Mouse (Mus musculus) heart, adult 2 months (tissue): ENCODE data around the gene Fam163a. TPM values are rescaled to one million over a fixed set of nuclear protein-coding genes. Genes with fewer than 3 reads are reported as not detected.

ENCODE experiments used
- DNase-seq, 2 experiments: peaks; one replicate each; pipeline ENCODE4 v3.0.0; 2021
- H3K27ac ChIP-seq: fragments of 200-600 bp; 2 replicates; pipeline ENCODE4 v1.8.1; 2022
- H3K27me3 ChIP-seq: fragments of 200-500 bp; 2 replicates; pipeline ENCODE4 v1.6.1; 2012; ENCODE audit warnings: mild to moderate bottlenecking, low read length, inconsistent platforms, mixed read lengths; ENCODE audit not compliant: control insufficient read depth, insufficient read depth
- H3K36me3 ChIP-seq: fragments of 200-500 bp; 2 replicates; pipeline ENCODE4 v1.6.1; 2012; ENCODE audit warnings: low read length, inconsistent platforms; ENCODE audit not compliant: control insufficient read depth, insufficient read depth
- H3K4me1 ChIP-seq: fragments of 200-500 bp; 2 replicates; pipeline ENCODE4 v1.6.1; 2011; ENCODE audit warnings: low read length; ENCODE audit not compliant: control insufficient read depth, insufficient read depth
- H3K4me3 ChIP-seq: fragments of 200-600 bp; 2 replicates; pipeline ENCODE4 v1.8.1; 2022
- H3K79me2 ChIP-seq: fragments of 200-500 bp; replicated peaks from 2 replicates; pipeline ENCODE4 v1.6.1; 2012; ENCODE audit warnings: mild to moderate bottlenecking, inconsistent platforms, low read length, moderate library complexity, mixed read lengths; ENCODE audit not compliant: control insufficient read depth, insufficient read depth
- H3K9ac ChIP-seq: fragments of 200-500 bp; 2 replicates; pipeline ENCODE4 v1.6.1; 2012; ENCODE audit warnings: low read depth, mild to moderate bottlenecking, control low read depth, inconsistent platforms, low read length, mixed read lengths
- CTCF ChIP-seq: fragments of 200-600 bp; IDR thresholded peaks from 2 replicates; pipeline ENCODE4 v1.8.1; 2022; ENCODE audit warnings: antibody characterized with exemption, mild to moderate bottlenecking, moderate library complexity
- EP300 ChIP-seq: fragments of 200-500 bp; IDR thresholded peaks from 2 replicates; pipeline ENCODE4 v1.6.1; 2011; ENCODE audit warnings: low read depth, low read length, control low read depth; ENCODE audit not compliant: insufficient read depth
- POLR2A ChIP-seq: fragments of 200-500 bp; IDR thresholded peaks from 2 replicates; pipeline ENCODE4 v1.6.1; 2011; ENCODE audit warnings: mild to moderate bottlenecking, low read depth, low read length, control low read depth; ENCODE audit not compliant: insufficient read depth
- WGBS: fragments of 180-500 bp; shearing (Covaris S2); methylation state at CpG from one replicate; pipeline ENCODE4 v1.1.7; 2018; 5-methylcytosine and 5-hydroxymethylcytosine counted together
- intact Hi-C: fragments of 180-260 bp; cut with DNase I; formaldehyde crosslinking; loops from one replicate; pipeline ENCODE4 v1.15.1; 2025
- polyA plus RNA-seq: library from polyadenylated mRNA; depleted of rRNA; stranded (reverse); fragments of >200 nt; gene quantifications from 2 replicates; pipeline ENCODE4 v1.2.3, GENCODE M21; 2012; rRNA removed
- total RNA-seq, 2 experiments: library from RNA; stranded (reverse); gene quantifications; 2 replicates each; pipeline ENCODE4 v1.2.3; 2021

The Fam163a gene
- total and polyA plus RNA-seq, 3 experiments = 0.23 TPM; not detected in 2

DNA sequence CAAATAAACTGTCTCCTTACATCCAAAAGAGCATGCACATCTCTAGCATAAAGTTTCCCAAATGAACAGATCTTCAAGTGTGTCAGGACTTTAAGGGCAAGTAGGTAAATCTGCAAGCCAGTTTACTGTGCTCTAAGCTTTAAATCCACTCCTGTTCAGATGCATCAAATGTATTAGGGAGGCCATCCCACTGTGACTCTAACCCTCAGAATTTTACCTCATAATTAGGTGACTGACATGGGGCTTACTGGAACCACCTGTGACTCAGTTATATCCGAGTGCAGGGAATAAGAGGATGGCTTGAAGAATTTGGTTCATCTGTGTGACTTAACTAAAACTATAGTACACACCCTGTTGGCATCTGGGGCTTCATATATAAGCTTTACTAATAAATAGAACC, 170.2 kb downstream of the Fam163a start:
- Histone ChIP-seq H3K79me2 (peaks cover 4% of the 10 kb centered on the region), H3K4me1 (peaks cover 2% of the 10 kb centered on the region), H3K4me3 (peak overlapping the region; percentile 89), H3K27ac (peak overlapping the region; percentile 98; the same call in 1 of the 2 replicates), H3K27me3 (no peaks in the 10 kb centered on the region), H3K36me3 (peaks cover 29% of the 10 kb centered on the region), H3K9ac (no peak overlapping the region)
- intact Hi-C loops = loop anchor here (10.0 kb wide), 1 partner anchor 220 kb away; the partner anchor contains the start of gene Qsox1
- no peak for DNase-seq
- TF ChIP-seq POLR2A (no peak), EP300 (no peak), CTCF (no peak)
- 4% methylated on average over 1 of the region's 1 CpGs for WGBS

- no peak overlapping the region for H3K27ac ChIP-seq
- intact Hi-C loops = loop anchor here (10.0 kb wide), 1 partner anchor 219 kb away; the partner anchor contains the start of gene Qsox1
- H3K9ac ChIP-seq = no peak overlapping the region
- peaks cover 32% of the 10 kb centered on the region for H3K36me3 ChIP-seq
- H3K4me3 ChIP-seq = no peak overlapping the region
- no peak for TF ChIP-seq CTCF
- peaks cover 2% of the 10 kb centered on the region for H3K4me1 ChIP-seq
- no peak for DNase-seq
- WGBS = 92% methylated on average over 7 of the region's 7 CpGs
- H3K79me2 ChIP-seq = peaks cover 5% of the 10 kb centered on the region
- no peaks in the 10 kb centered on the region for H3K27me3 ChIP-seq
Measured at GRCm38 (mm10) chr1:156033921-156034320, 170.9 kb downstream of the Fam163a start.

GRCm38 (mm10) chr1:156028340-156028975, 176.4 kb downstream of the Fam163a start:
- H3K9ac ChIP-seq = no peak overlapping the region
- WGBS = 69% methylated on average over 4 of the region's 4 CpGs

DNA sequence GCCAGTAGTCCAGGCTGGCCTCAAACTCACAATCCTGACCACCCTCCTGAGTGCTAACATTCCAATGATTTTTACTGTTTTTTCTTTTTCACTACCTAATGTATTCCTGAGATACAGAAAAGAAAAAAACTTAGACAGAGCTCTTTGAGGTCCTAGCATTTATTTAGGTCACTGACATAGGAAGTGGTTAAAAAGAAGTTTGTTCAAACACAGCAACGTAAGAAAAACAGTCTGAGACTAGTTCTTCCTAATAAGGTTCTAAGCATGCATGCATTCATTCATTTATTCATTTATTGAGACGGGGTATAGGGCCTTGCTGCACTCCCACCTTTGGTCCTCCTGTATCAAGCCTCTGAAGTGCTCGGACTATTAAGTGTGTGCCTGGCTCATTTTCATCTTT, 177.0 kb downstream of the Fam163a start:
- H3K36me3 ChIP-seq = peaks cover 33% of the 10 kb centered on the region
- no peaks in the 10 kb centered on the region; the same call in 1 of the 2 replicates for H3K4me1 ChIP-seq
- no peak overlapping the region for H3K27ac ChIP-seq
- no peak overlapping the region for H3K9ac ChIP-seq
- TF ChIP-seq EP300 (no peak), CTCF (no peak), POLR2A (no peak)
- H3K4me3 ChIP-seq = no peak overlapping the region
- DNase-seq = no peak
- intact Hi-C loops = no loop called here
- WGBS = 84% methylated on average over 3 of the region's 3 CpGs
- H3K79me2 ChIP-seq = peaks cover 5% of the 10 kb centered on the region; the same call in 1 of the 2 replicates
- no peaks in the 10 kb centered on the region for H3K27me3 ChIP-seq

More at GRCm38 (mm10) chr1:156028340-156028975, 176.4 kb downstream of the Fam163a start:
- Histone ChIP-seq H3K79me2 (peaks cover 5% of the 10 kb centered on the region; the same call in 1 of the 2 replicates), H3K4me1 (no peaks in the 10 kb centered on the region; the same call in 1 of the 2 replicates), H3K27ac (no peak overlapping the region), H3K27me3 (no peaks in the 10 kb centered on the region), H3K36me3 (peaks cover 36% of the 10 kb centered on the region), H3K4me3 (no peak overlapping the region; the same call in 1 of the 2 replicates)
- intact Hi-C loops = no loop called here
- TF ChIP-seq CTCF (no peak), EP300 (no peak), POLR2A (no peak)
- no peak for DNase-seq

Other genes starting within 250 kb of the Fam163a start
- 10 to 100 TPM; 37.1 to 38.0 TPM for gene Cep350, start 231.8 kb downstream of the Fam163a start, total RNA-seq
- gene Cep350, start 231.8 kb downstream of the Fam163a start, polyA plus RNA-seq = 3.9 and 7.4 TPM in 2 replicates
- 10 to 100 TPM; 40.3 to 42.9 TPM for gene Tor1aip2, start 169.6 kb downstream of the Fam163a start, total RNA-seq
- gene Tor1aip2, start 169.6 kb downstream of the Fam163a start, polyA plus RNA-seq = 51.0 and 76.1 TPM in 2 replicates
- gene Tor1aip1, start 168.5 kb downstream of the Fam163a start, total RNA-seq = 10 to 100 TPM; 79.9 to 91.2 TPM
- 33.0 and 51.1 TPM in 2 replicates for gene Tor1aip1, start 168.5 kb downstream of the Fam163a start, polyA plus RNA-seq
- gene Tdrd5, start 98.6 kb upstream of the Fam163a start, total RNA-seq = not detected
- gene Tdrd5, start 98.6 kb upstream of the Fam163a start, polyA plus RNA-seq = not detected in 2 replicates
- not detected for gene Nphs2, start 105.7 kb upstream of the Fam163a start, total RNA-seq
- not detected in 2 replicates for gene Nphs2, start 105.7 kb upstream of the Fam163a start, polyA plus RNA-seq
- 100 to 1,000 TPM; 394 to 449 TPM for gene Gm2000, start 161.0 kb upstream of the Fam163a start, total RNA-seq
- 11.6 and 19.6 TPM in 2 replicates for gene Gm2000, start 161.0 kb upstream of the Fam163a start, polyA plus RNA-seq
- not detected for gene Axdnd1, start 216.1 kb upstream of the Fam163a start, total RNA-seq
- gene Axdnd1, start 216.1 kb upstream of the Fam163a start, polyA plus RNA-seq = not detected in 2 replicates